Mouse (Mus musculus): ENCODE results near the gene Large2.

DNA sequence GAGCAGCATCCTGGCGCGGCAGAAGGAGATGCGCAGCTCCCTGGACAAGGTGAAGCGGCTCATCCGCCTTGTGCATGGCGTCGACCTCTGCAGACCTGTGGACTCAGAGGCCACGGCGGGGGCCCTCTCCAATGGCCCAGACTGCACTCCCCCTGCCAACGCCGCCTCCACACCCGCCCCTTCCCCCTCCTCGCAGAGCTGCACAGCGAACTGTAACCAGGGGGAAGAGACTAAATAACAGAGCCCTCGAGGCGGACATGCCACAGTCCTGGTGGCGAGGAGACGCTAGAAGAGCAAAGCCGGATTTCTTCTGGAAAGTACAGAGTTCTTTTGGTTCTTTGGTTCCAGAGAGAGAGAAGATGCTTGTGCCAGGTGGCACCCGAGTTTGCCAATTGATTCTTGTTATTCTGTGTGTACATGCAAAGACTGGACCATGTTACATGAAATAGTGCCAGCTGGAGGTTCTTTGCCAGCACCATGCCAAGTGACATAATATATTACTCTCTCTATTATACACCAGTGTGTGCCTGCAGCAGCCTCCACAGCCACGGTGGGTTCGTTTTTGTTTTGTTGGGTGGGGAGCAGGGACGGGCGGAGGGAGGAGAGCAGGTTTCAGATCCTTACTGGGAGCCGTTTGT lies 14.4 kb downstream of the Large2 start:
- TF ChIP-seq POLR2A (IDR thresholded peaks at IDR 0.05; ENCODE audit: low read depth, low read length), result no peak
- TF ChIP-seq KAT2A (IDR thresholded peaks at IDR 0.05; ENCODE audit: insufficient replicate concordance, low read length), result no peak
- no peak for TF ChIP-seq CTCF (conservative IDR thresholded peaks at IDR 0.05 in 1 of 2, IDR thresholded peaks at IDR 0.05 in 1 of 2; ENCODE audit: low read depth in 2 of 2, low read length in 2 of 2)
- no peak for TF ChIP-seq EP300 (IDR thresholded peaks at IDR 0.05; ENCODE audit: low read length)
- no peak for TF ChIP-seq MAZ (IDR thresholded peaks at IDR 0.05; ENCODE audit: low read depth, low read length)
- no peak for TF ChIP-seq POLR2AphosphoS2 (IDR thresholded peaks at IDR 0.05; ENCODE audit: low read depth, low read length)
